Mouse (Mus musculus): ENCODE results near the gene Lcn3. TPM values are rescaled to one million over a fixed set of nuclear protein-coding genes. Genes with fewer than 3 reads are reported as not detected.
A peak's percentile ranks its signal among the peaks of the same experiment; 100 is the strongest.
"Not testable (repeated sequence)": the region's sequence is repeated elsewhere in the genome, so short reads cannot be mapped to it uniquely, and the experiment has no call there.

The Lcn3 gene
- polyA plus RNA-seq (2012; rRNA removed), result not detected in 2 replicates

GRCm38 (mm10) chr2:25765269-25765668 lies at the start of gene Lcn3:
TSS of gene Lcn3 (plus strand) at chr2:25765569.
- no peak for TF ChIP-seq POLR2A (IDR thresholded peaks at IDR 0.05; ENCODE audit: borderline replicate concordance, extremely low read depth, insufficient read depth, insufficient read length, poor library complexity, severe bottlenecking)
- TF ChIP-seq CTCF (IDR thresholded peaks at IDR 0.05; ENCODE audit: borderline replicate concordance, extremely low read depth, insufficient read depth, insufficient read length), result no peak

GRCm38 (mm10) chr2:25717222-25717621 lies 48.1 kb upstream of the Lcn3 start:
- TF ChIP-seq CTCF (IDR thresholded peaks at IDR 0.05; ENCODE audit: borderline replicate concordance, extremely low read depth, insufficient read depth, insufficient read length) (no peak), POLR2A (IDR thresholded peaks at IDR 0.05; ENCODE audit: borderline replicate concordance, extremely low read depth, insufficient read depth, insufficient read length, poor library complexity, severe bottlenecking) (no peak)
- no peak for DNase-seq (ENCODE audit: low read depth)

More at GRCm38 (mm10) chr2:25765269-25765668, at the start of gene Lcn3:
- no peak for DNase-seq (ENCODE audit: low read depth)

- TF ChIP-seq POLR2A (IDR thresholded peaks at IDR 0.05; ENCODE audit: borderline replicate concordance, extremely low read depth, insufficient read depth, insufficient read length, poor library complexity, severe bottlenecking), result no peak
- TF ChIP-seq CTCF (IDR thresholded peaks at IDR 0.05; ENCODE audit: borderline replicate concordance, extremely low read depth, insufficient read depth, insufficient read length), result no peak
- no peak for DNase-seq (ENCODE audit: low read depth)
Observed at GRCm38 (mm10) chr2:25733199-25733930, 32.0 kb upstream of the Lcn3 start.

- DNase-seq (ENCODE audit: low read depth), result not testable (repeated sequence)
Observed at GRCm38 (mm10) chr2:25736709-25737108, 28.7 kb upstream of the Lcn3 start, which contains the start of gene Obp2b. TSS of gene Obp2b (plus strand) at chr2:25737009.

GRCm38 (mm10) chr2:25741671-25742070 lies 23.7 kb upstream of the Lcn3 start:
- no peak for TF ChIP-seq CTCF (IDR thresholded peaks at IDR 0.05; ENCODE audit: borderline replicate concordance, extremely low read depth, insufficient read depth, insufficient read length)
- no peak for TF ChIP-seq POLR2A (IDR thresholded peaks at IDR 0.05; ENCODE audit: borderline replicate concordance, extremely low read depth, insufficient read depth, insufficient read length, poor library complexity, severe bottlenecking)
- DNase-seq (ENCODE audit: low read depth), result no peak

- TF ChIP-seq CTCF (IDR thresholded peaks at IDR 0.05; ENCODE audit: borderline replicate concordance, extremely low read depth, insufficient read depth, insufficient read length) (no peak), POLR2A (IDR thresholded peaks at IDR 0.05; ENCODE audit: borderline replicate concordance, extremely low read depth, insufficient read depth, insufficient read length, poor library complexity, severe bottlenecking) (no peak)
- DNase-seq (ENCODE audit: low read depth), result no peak
Observed at GRCm38 (mm10) chr2:25754201-25754600, 11.2 kb upstream of the Lcn3 start.

GRCm38 (mm10) chr2:25758064-25758625 lies 7.2 kb upstream of the Lcn3 start:
- DNase-seq (ENCODE audit: low read depth), result peak; percentile 0
- TF ChIP-seq POLR2A (IDR thresholded peaks at IDR 0.05; ENCODE audit: borderline replicate concordance, extremely low read depth, insufficient read depth, insufficient read length, poor library complexity, severe bottlenecking), result no peak
- TF ChIP-seq CTCF (IDR thresholded peaks at IDR 0.05; ENCODE audit: borderline replicate concordance, extremely low read depth, insufficient read depth, insufficient read length), result no peak

- TF ChIP-seq CTCF (IDR thresholded peaks at IDR 0.05; ENCODE audit: borderline replicate concordance, extremely low read depth, insufficient read depth, insufficient read length) (no peak), POLR2A (IDR thresholded peaks at IDR 0.05; ENCODE audit: borderline replicate concordance, extremely low read depth, insufficient read depth, insufficient read length, poor library complexity, severe bottlenecking) (no peak)
- no peak for DNase-seq (ENCODE audit: low read depth)
Observed at GRCm38 (mm10) chr2:25767764-25768163, 2.4 kb downstream of the Lcn3 start.

- TF ChIP-seq POLR2A (IDR thresholded peaks at IDR 0.05; ENCODE audit: borderline replicate concordance, extremely low read depth, insufficient read depth, insufficient read length, poor library complexity, severe bottlenecking), result no peak
- no peak for TF ChIP-seq CTCF (IDR thresholded peaks at IDR 0.05; ENCODE audit: borderline replicate concordance, extremely low read depth, insufficient read depth, insufficient read length)
- DNase-seq (ENCODE audit: low read depth), result no peak
Observed at GRCm38 (mm10) chr2:25773507-25773906, 8.1 kb downstream of the Lcn3 start.

- no peak for DNase-seq (ENCODE audit: low read depth)
- TF ChIP-seq POLR2A (IDR thresholded peaks at IDR 0.05; ENCODE audit: borderline replicate concordance, extremely low read depth, insufficient read depth, insufficient read length, poor library complexity, severe bottlenecking), result no peak
- TF ChIP-seq CTCF (IDR thresholded peaks at IDR 0.05; ENCODE audit: borderline replicate concordance, extremely low read depth, insufficient read depth, insufficient read length), result no peak
Observed at GRCm38 (mm10) chr2:25774640-25775039, 9.3 kb downstream of the Lcn3 start.

- no peak for TF ChIP-seq CTCF (IDR thresholded peaks at IDR 0.05; ENCODE audit: borderline replicate concordance, extremely low read depth, insufficient read depth, insufficient read length)
- TF ChIP-seq POLR2A (IDR thresholded peaks at IDR 0.05; ENCODE audit: borderline replicate concordance, extremely low read depth, insufficient read depth, insufficient read length, poor library complexity, severe bottlenecking), result no peak
- DNase-seq (ENCODE audit: low read depth), result no peak
Observed at GRCm38 (mm10) chr2:25775991-25776390, 10.6 kb downstream of the Lcn3 start.

- TF ChIP-seq CTCF (IDR thresholded peaks at IDR 0.05; ENCODE audit: borderline replicate concordance, extremely low read depth, insufficient read depth, insufficient read length) (no peak), POLR2A (IDR thresholded peaks at IDR 0.05; ENCODE audit: borderline replicate concordance, extremely low read depth, insufficient read depth, insufficient read length, poor library complexity, severe bottlenecking) (no peak)
Observed at GRCm38 (mm10) chr2:25776717-25777116, 11.3 kb downstream of the Lcn3 start, which contains the start of gene Lcn11. TSS of gene Lcn11 (plus strand) at chr2:25777017.

More at GRCm38 (mm10) chr2:25776717-25777116, 11.3 kb downstream of the Lcn3 start, which contains the start of gene Lcn11:
- no peak for DNase-seq (ENCODE audit: low read depth)

Measured in brain, embryonic 14.5 days (tissue).